Mouse (Mus musculus) heart, adult 11 months (tissue): ENCODE results near the gene Vmn1r35.
"Not testable (repeated sequence)": the region's sequence is repeated elsewhere in the genome, so short reads cannot be mapped to it uniquely, and the experiment has no call there.

Experiments
- DNase-seq: peaks from one replicate; pipeline ENCODE4 v3.0.0; 2022

The Vmn1r35 gene

GRCm38 (mm10) chr6:66685806-66686205 is at the start of gene Vmn1r35:
TSS of gene Vmn1r35 (minus strand) at chr6:66685906.
- DNase-seq: no peak

DNA sequence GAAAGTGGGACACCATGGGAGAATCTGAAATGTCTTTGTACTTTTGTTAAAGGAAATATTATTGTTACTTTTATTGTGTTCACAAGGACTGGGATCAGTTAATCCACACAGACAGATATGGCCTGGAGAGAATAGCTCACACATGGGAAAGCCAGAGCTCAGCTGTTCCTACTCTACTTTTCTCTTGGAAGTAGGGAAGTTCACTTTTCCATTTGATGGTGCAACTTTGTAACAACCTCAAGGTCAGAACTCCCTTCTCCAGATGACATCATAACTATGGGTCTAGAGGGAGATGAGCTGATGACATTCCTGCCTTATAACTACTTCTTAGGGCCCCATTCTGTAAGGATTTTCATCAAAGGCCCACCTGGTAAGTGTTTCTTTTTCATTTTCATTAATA is 43.4 kb upstream of the Vmn1r35 start, which contains the start of gene Vmn1r37:
Gene Vmn1r37, plus strand, starts transcription at position 301 of the 400 bp plus-strand sequence.
- DNase-seq: not testable (repeated sequence)

- DNase-seq: not testable (repeated sequence)
Measured at GRCm38 (mm10) chr6:66719068-66719467, 33.4 kb upstream of the Vmn1r35 start, which contains the start of gene Vmn1r36. TSS of gene Vmn1r36 (minus strand) at chr6:66719168.

- peak; percentile 56 for DNase-seq
Measured at GRCm38 (mm10) chr6:66713854-66714253, 28.1 kb upstream of the Vmn1r35 start.

DNA sequence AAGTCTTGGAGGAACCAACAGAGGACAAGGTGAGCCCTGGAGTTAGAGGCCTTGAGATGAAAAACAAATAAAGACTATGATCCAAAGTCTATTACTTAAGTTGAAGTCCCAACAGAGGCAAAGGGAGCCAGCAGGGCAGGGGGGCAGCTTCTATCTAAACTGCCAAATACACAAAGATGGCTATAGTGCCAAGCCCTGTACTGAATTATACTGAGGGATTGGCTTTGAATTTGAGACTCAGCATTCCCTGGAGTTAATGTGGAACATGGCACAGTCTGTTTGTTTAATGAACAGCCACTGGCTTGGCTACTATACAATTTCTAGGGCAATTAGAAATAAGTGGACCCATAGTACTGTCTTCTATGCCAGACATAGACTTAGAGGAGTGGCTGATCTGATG is 23.2 kb upstream of the Vmn1r35 start:
- DNase-seq: no peak

DNA sequence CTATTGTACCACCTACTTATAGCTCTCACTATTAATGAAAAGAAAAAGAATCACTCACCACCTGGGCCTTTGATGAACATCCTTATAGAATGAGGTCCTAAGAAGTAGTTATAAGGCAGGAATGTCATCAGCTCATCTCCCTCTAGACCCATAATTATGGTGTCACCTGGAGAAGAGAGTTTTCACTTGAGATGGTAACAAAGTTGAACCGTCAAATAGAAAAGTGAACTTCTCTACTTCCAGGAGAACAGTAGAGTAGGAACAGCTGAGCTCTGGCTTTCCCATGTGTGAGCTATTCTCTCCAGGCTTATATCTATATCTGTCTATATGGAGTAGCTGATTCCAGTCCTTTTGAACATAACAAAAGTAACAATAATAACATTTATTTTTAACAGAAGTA is 41.9 kb downstream of the Vmn1r35 start, which contains the start of gene Vmn1r34:
Gene Vmn1r34, minus strand, starts transcription at position 101 of the 400 bp plus-strand sequence.
- no peak for DNase-seq
